Mouse (Mus musculus) liver, embryonic 14 days (tissue): ENCODE measurements around the gene Ttll5. TPM values are rescaled to one million over a fixed set of nuclear protein-coding genes. Genes with fewer than 3 reads are reported as not detected.

Experiments
- polyA plus RNA-seq: library from polyadenylated mRNA; depleted of rRNA; stranded (reverse); fragments of >200 nt; gene quantifications from 2 replicates; pipeline ENCODE4 v1.2.3, GENCODE M21; 2012; rRNA removed

The Ttll5 gene
- 5.8 and 6.5 TPM in 2 replicates for polyA plus RNA-seq

GRCm38 (mm10) chr12:85824438-85825264 lies at the start of gene Ttll5, which contains the start of gene Erg28:
Ttll5 (plus strand) TSS chr12:85824659.
Erg28 (minus strand) TSS chr12:85824550.

GRCm38 (mm10) chr12:86078553-86079201 lies 254.2 kb downstream of the Ttll5 start, which contains the start of gene Tgfb3:
Tgfb3 (minus strand) TSS chr12:86079041.

GRCm38 (mm10) chr12:86082481-86083012 lies 258.1 kb downstream of the Ttll5 start, which contains the start of gene Ift43:
Ift43 (plus strand) TSS chr12:86082541.

Other genes starting within 250 kb of the Ttll5 start
- gene Jdp2, start 225.6 kb upstream of the Ttll5 start, polyA plus RNA-seq: 2.3 TPM in 2 replicates
- gene Batf, start 138.0 kb upstream of the Ttll5 start, polyA plus RNA-seq: 3.5 and 3.8 TPM in 2 replicates
- gene Flvcr2, start 78.1 kb upstream of the Ttll5 start, polyA plus RNA-seq: 2.4 and 3.0 TPM in 2 replicates
- 44.7 and 52.8 TPM in 2 replicates for gene Erg28, start 109 bp upstream of the Ttll5 start, polyA plus RNA-seq